ENCODE assay signal across 28 mouse cellular contexts in the genomic region with DNA sequence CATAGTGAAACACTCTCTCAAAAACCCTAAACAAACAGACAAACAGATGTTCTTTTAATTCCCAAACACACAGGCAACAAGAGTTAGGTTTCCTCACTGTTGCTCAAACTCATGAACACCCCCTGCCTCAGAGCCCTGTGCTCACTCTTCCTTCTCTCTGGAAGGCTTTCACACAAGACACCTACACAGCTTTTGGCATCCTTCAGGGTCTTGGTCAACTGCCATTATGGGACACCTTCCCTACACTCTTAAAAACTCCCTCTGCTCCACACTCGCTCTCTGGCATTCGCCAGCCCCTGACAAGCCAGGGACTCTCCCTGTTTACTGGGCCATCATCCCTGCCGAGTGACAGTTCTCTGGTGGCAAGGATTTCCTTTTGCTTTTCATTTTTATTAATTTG. TPM values are rescaled to one million over a fixed set of nuclear protein-coding genes. Genes with fewer than 3 reads are reported as not detected.
A peak's percentile ranks its signal among the peaks of the same experiment; 100 is the strongest.
DNase-seq lines count a peak whose midpoint lies in the region; ATAC-seq lines count a peak whose summit lies in the region.
"Had no signal": no experiment of that assay in that cellular context is flagged by ENCODE, and none has a peak within 500 bp of the region (broad histone marks: within the 10 kb centered on the region; RNA-seq: fewer than 3 reads in every experiment).

No protein-coding gene starts in this region.

- H3K4me1 ChIP-seq in liver, embryonic 13.5 days (replicated peaks) = peaks cover 97% of the 10 kb centered on the region
- H3K4me1 ChIP-seq in liver, embryonic 12.5 days = peaks cover 92% of the 10 kb centered on the region

- no peaks in the 10 kb centered on the region for H3K27me3 ChIP-seq in liver, embryonic 13.5 days
- H3K27me3 ChIP-seq in liver, embryonic 12.5 days (replicated peaks) = no peaks in the 10 kb centered on the region
- H3K27me3 ChIP-seq: CH12.LX; embryonic facial prominence, embryonic 15.5 days; Patski had no signal

- no peak overlapping the region for H3K4me2 ChIP-seq in liver, embryonic 13.5 days
- H3K4me2 ChIP-seq in liver, embryonic 12.5 days = no peak overlapping the region
- H3K4me2 ChIP-seq: embryonic facial prominence, embryonic 13.5 days; embryonic facial prominence, embryonic 15.5 days; forebrain, embryonic 12.5 days had no signal

- ATAC-seq in cerebellum, adult (ENCODE audit: insufficient number of reproducible peaks, low FRiP score, low TSS enrichment) = no peak
- ATAC-seq in liver, embryonic 13.5 days (ENCODE audit: low read depth) = no peak
- ATAC-seq in liver, embryonic 12.5 days = no peak
- ATAC-seq: activated CD4-positive, CD25-positive, alpha-beta regulatory T cell, adult 4 months; CD4-positive, CD25-positive, alpha-beta regulatory T cell, adult 4 months; forebrain, embryonic 14.5 days; forebrain, embryonic 16.5 days; Patski had no signal

- H3K9ac ChIP-seq in liver, embryonic 13.5 days = no peak overlapping the region
- no peak overlapping the region for H3K9ac ChIP-seq in liver, embryonic 12.5 days
- H3K9ac ChIP-seq: embryonic facial prominence, embryonic 13.5 days; embryonic facial prominence, embryonic 15.5 days; forebrain, embryonic 12.5 days had no signal

- DNase-seq in cerebellum, adult 11-12 months = peak; percentile 53
- peak; percentile 52 for DNase-seq in cerebellum, adult 9-10 months
- no peak for DNase-seq in cerebellum, adult 11 months
- no peak for DNase-seq in liver, embryonic 13.5 days
- DNase-seq in brain, adult 2 months (ENCODE audit: low read depth, low spot score) = peak; percentile 70
- DNase-seq: adrenal gland, adult 8-10 months; adrenal gland, postnatal 14 days; adrenal gland, postnatal 36 days; B cell, adult 2 months; cerebellum, postnatal 36 days; embryo, embryonic 11 days had no signal

- H3K4me3 ChIP-seq in liver, embryonic 13.5 days (replicated peaks) = no peak overlapping the region
- H3K4me3 ChIP-seq in liver, embryonic 12.5 days = no peak overlapping the region
- H3K4me3 ChIP-seq: embryonic facial prominence, embryonic 13.5 days; embryonic facial prominence, embryonic 15.5 days; erythroblast, embryonic 14.5 days; forebrain, embryonic 10.5 days; forebrain, embryonic 12.5 days had no signal

- no peaks in the 10 kb centered on the region for H3K9me3 ChIP-seq in liver, embryonic 13.5 days (replicated peaks)
- H3K9me3 ChIP-seq in liver, embryonic 12.5 days (replicated peaks) = no peaks in the 10 kb centered on the region
- H3K9me3 ChIP-seq: embryonic facial prominence, embryonic 13.5 days; embryonic facial prominence, embryonic 15.5 days; forebrain, embryonic 10.5 days; forebrain, embryonic 12.5 days; G1E had no signal

- WGBS in liver, embryonic 13.5 days (ENCODE audit: insufficient replicate concordance) = 88% methylated on average over 3 of the region's 3 CpGs
- WGBS in liver, embryonic 12.5 days (ENCODE audit: insufficient replicate concordance) = 89% methylated on average over 3 of the region's 3 CpGs

- H3K36me3 ChIP-seq in liver, embryonic 13.5 days = no peaks in the 10 kb centered on the region
- H3K36me3 ChIP-seq in liver, embryonic 12.5 days = 0 out of 2 replicates have a peak, but pooled peaks cover 5% of the 10 kb centered on the region
- H3K36me3 ChIP-seq: embryonic facial prominence, embryonic 13.5 days; embryonic facial prominence, embryonic 15.5 days; forebrain, embryonic 10.5 days; forebrain, embryonic 12.5 days had no signal

- H3K27ac ChIP-seq in liver, embryonic 13.5 days = peak overlapping the region; percentile 15; the same call in 1 of the 2 replicates
- H3K27ac ChIP-seq in liver, embryonic 12.5 days = no peak overlapping the region
- H3K27ac ChIP-seq: embryonic facial prominence, embryonic 13.5 days; embryonic facial prominence, embryonic 15.5 days; forebrain, embryonic 12.5 days had no signal

RNA-seq across cellular contexts. Expression of gene Nol4l, which starts 15.8 kb away (rescaled TPM):
- polyA plus RNA-seq in liver, embryonic 13.5 days (2015; fragmentation: Nextera tagmentation; extraction: Ambion mirVana) = 5.3 and 5.4 TPM in 2 replicates
- polyA plus RNA-seq in liver, embryonic 12.5 days (2016; fragmentation: Nextera tagmentation; extraction: Ambion mirVana) = 9.3 and 9.8 TPM in 2 replicates

RNA-seq across cellular contexts. Expression of gene 4930404H24Rik, which starts 21.4 kb away (rescaled TPM):
- not detected in 2 replicates for polyA plus RNA-seq in liver, embryonic 13.5 days (2015; fragmentation: Nextera tagmentation; extraction: Ambion mirVana)
- not detected in 2 replicates for polyA plus RNA-seq in liver, embryonic 12.5 days (2016; fragmentation: Nextera tagmentation; extraction: Ambion mirVana)
- polyA plus RNA-seq: activated CD4-positive, CD25-positive, alpha-beta regulatory T cell, adult 4 months; brain, embryonic 14.5 days; CD4-positive, CD25-positive, alpha-beta regulatory T cell, adult 4 months; cerebellum, adult 2 months; embryonic facial prominence, embryonic 11.5 days; embryonic facial prominence, embryonic 13.5 days; embryonic facial prominence, embryonic 15.5 days; erythroblast, embryonic 14.5 days; forebrain, embryonic 10.5 days; forebrain, embryonic 12.5 days; forebrain, embryonic 14.5 days; forebrain, embryonic 16.5 days; G1E; Patski had no signal

Comparison
In these comparisons a context has a peak if more than half of its experiments do, and no peak if none do; other contexts are left out.
1. DNase-seq: peak in cerebellum, adult 11-12 months (single experiment), cerebellum, adult 9-10 months (single experiment) and brain, adult 2 months (single experiment); none in cerebellum, adult 11 months (single experiment) and liver, embryonic 13.5 days (single experiment).